Mouse (Mus musculus): Measurements from ENCODE around the gene Map4k4.
A peak's percentile ranks its signal among the peaks of the same experiment; 100 is the strongest.

Map4k4 gene

DNA sequence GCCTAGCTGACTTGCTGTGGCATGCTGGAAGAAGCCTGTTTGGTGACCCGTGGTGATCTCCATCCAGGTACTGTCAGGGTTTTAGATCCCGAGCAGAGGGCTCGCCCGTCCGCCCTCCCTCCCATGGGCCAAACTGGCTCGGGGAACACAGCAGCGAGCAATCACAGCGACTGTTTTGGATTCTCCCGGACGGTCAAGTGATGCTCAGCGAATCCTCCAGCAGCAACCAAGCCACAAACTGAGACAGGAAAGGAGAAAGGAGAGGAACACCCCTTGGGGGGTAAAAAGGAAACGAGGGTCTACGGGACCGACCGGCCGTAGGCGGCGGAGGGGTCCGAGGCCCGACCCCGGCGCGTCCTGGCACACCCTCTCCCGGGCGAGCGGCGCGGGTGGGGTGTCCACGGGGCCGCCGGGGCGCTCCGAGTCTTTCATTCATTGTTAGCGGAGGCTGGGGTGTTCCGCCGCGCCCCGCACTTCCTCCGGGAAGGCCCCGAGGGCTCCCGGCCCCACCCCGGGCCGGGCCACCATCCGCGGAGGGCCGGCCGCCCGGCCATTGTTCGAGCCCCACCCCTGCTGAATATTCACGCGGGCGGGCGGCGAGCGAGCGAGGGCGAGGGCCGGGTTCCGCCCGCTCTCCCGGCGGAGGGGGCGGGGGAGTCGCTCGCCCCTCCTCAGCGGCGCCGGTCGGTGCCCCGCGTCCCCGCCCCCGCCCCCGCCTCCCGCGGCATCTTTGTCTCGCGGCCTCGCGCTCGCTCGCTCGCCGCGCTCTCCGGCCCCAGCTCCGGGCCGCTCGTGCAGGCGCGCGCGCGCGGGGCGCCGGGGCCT lies at the start of gene Map4k4:
TSS of gene Map4k4 (plus strand) at position 733 of the 825 bp plus-strand sequence.
- peak; percentile 95 for DNase-seq (ENCODE audit: inconsistent ontology term)

DNA sequence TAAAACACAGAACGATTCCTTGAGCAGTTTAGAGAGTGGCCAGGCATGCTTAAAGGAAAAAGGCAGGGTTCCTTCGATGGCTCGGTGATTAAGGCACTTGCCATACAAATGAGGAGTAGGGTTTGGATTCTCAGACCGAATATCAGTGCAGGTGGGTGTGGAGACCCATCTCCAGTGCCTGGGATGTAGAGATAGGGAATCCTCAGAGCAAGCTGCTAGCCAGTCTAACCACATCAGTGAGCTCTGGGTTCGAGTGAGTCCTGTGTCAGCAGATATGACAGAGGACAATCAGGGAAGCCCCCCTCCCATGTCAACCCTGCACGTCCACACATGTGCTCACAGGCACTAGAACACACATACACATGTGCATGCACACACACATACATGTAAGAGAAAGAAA lies 44.8 kb upstream of the Map4k4 start:
- no peak for DNase-seq (ENCODE audit: inconsistent ontology term)

DNA sequence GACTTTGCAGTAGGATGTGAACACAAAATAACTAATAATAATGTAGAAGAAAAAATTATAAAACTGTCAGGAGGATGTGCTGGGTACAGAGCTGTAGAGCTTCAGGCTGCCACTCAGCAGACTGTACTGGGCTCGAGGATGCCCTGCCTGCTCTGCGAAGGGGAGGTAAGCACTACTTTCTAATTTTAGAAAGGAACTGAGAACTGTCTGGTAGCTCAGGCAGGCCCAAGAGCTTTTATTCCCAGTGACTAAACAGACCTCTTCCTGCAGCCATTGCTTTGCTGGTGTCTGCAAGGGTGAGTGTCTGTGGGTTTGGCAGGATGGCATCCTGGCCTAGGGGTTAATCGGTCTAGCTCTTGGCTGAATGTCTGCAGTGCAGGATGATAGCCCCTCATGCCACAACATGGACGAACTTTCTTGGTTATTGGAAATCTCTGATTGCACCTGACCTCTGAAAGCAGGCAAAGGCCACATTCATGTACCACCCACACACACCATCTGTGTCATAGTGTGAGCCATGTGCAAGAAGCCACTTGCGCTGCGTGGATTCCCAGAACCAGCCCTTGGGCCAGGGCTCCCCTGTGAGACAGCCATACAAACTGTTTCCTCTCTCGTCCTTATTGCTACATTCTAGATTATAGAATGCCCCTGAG lies 43.8 kb upstream of the Map4k4 start:
- no peak for DNase-seq (ENCODE audit: inconsistent ontology term)

DNA sequence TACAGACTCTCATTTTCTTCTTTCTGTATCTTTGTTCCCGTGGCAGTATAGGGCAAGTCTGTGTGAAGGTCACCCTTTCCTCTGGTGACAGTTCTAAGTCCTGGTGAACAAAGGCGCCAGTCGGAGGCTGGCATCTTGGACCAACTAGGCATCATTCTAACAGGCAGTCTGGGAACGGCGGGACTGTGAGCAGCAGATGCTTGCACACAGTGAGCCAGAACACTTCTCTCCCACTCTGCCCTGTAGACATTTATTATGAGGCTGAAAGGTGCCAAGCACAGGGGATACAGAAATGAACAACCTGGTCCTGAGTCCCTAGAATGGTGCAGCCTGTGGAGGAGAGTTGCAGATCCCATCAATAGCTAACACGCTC lies 43.3 kb upstream of the Map4k4 start:
- DNase-seq (ENCODE audit: inconsistent ontology term): no peak

DNA sequence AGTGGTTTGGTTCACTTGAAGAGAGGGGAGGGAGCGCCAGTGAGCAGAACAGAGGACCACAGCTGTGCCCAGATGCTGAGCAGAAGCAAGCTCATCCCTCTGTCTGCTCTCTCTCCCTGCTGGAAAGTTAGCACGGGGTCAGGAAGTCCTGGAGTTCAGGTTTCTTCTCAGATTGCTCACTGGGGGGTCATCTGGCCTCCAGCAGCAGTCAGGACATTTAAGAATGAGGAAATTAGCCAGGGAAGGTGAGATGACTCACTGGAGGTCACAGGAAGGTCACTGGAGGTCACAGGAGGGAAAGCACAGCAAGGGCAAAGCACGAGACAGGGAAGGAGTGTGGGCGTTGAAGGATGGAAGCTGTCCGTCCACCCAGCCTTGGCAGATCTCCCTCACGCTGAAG lies 41.5 kb upstream of the Map4k4 start:
- no peak for DNase-seq (ENCODE audit: inconsistent ontology term)

DNA sequence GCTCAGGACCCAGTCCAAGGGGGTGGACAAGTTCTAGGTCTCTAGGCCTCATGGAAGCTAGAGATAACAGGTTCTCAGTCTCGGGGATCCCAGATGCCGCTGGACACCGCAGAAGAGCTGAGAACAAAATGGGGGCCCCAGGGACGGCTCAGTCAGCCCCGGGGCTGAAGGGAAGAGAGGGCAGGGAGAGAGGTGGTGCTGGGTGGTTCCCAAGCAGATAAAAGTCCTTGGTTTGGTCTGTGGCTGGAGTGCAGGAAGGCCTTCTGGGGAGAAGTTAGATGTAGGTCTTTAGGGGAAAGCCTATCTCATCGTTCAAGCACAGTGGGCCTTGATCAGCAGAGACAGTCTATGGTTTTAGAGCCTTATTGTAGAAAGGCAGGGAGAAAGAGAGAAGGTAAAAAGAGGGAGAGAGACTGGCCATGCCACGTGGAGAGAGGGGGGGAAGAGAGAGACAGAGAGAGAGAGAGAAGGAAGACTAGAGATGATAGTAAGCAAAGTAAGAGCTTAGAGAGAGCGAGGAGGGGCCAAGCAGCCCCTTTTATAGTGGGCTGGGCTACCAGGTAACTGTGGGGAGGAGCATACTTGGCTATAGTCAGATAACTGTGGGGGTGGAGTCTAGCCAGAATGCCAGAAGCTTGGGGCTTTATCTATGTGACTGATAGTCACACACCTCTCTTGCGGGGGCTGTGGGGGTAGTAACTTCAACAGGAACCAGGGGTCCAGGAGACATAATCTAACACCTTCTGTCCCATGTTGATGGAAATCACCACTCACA lies 34.2 kb upstream of the Map4k4 start:
- no peak for DNase-seq (ENCODE audit: inconsistent ontology term)

DNA sequence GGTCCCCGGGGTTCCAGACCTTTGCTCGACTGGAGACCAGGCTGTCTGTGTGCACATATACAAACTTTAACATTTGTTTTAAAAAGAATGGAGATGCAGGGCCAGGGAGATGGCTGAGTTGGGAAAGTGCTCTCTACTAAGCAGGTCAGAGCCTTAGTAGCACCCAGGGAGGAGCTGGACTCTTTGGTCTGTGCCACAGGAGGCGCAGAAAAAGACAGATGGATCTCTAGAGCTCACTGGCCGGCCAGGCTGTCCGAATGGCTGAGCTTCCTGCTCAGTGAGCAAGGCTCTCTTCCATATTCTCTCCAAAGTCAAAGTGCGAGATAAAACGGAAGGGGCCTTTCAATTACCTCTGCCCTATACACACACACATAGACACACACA lies 33.6 kb upstream of the Map4k4 start:
- no peak for DNase-seq (ENCODE audit: inconsistent ontology term)

DNA sequence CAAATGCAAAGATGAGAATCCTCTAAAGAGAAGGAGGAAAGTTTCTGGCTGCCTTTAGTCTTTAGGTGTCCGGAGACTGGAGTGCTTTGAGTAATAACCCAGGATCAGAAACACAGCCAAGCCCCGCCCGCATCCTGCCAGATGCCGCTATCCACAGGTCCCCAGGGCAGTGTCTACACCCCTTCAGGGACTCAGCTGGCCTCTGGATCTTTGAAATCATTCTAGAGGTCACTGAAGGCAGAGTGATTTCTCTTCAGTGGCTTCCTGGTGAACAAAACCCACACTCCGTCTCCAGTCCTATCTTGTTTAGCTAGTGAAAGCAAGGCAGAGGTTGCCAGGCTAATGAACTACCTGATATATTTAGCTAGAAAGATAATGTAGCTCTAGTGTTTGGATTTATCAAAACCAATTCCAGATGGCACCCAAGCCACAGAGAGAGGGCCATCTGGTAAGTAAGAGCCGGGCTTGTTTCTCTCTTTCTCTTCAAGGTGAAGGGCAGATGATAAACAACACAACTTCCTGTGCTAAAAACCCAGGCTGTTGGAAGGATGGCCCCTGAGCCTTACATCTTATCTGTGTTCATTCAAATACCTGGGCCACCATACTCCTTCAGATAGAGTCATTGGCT lies 32.6 kb upstream of the Map4k4 start:
- DNase-seq (ENCODE audit: inconsistent ontology term): no peak

DNA sequence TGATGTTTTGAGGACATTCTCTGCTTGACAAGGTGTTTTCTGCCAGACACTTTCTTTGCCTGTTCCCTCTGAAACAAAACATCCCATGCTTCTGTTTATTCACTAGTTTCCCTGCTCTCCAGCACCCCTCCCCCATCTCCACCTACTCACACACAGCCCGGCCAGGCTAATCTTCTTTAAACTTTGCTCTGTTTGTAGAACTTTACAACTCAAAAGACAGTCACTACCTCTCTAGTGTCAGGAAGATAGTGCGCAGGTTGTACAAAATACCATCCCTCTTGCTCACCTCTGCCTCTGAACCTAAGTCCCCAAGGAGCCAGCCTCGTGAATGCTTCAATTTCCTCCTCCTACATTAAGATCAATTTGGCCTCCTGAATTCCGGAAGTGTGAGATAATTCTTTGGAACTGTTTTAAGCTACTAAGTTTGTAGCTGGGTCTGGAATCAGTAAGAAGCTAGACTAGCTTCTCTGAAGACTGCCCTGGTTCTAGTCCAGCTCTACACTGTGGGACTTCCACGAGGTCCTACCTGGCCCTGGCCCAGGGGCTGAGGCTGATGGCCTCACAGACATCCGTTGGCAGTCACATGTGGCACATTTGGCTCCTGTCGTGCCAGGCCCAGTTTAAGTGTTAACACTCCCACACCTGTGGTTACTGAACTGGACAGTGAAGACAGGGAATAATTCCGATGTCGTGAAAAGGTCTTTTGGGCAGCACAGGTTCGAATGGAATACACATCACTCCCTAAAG lies 31.7 kb upstream of the Map4k4 start:
- DNase-seq (ENCODE audit: inconsistent ontology term): no peak

DNA sequence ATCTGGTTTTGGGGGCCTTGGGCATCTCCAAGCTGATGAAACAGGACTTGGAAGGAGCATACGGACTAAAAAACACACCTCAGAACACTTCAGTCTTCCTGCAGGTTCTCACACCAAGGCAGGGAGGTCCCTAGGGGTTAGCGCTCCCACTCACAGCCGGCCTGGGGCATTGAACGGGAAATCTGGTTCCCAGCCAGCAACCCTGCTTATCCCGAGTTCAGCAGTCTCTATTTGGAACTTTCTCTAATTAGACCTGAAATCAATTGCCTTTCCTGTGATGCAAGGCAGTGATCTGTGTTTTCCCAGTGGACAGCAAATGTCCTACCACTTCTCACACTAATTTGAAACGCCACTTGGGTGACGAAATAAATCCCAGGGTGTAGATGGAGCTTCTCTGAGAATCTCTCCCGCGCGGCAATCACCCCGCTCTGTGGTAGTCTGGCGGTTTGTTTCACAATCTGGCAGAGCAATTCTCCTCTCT lies 31.0 kb upstream of the Map4k4 start:
- peak; percentile 58 for DNase-seq (ENCODE audit: inconsistent ontology term)

DNA sequence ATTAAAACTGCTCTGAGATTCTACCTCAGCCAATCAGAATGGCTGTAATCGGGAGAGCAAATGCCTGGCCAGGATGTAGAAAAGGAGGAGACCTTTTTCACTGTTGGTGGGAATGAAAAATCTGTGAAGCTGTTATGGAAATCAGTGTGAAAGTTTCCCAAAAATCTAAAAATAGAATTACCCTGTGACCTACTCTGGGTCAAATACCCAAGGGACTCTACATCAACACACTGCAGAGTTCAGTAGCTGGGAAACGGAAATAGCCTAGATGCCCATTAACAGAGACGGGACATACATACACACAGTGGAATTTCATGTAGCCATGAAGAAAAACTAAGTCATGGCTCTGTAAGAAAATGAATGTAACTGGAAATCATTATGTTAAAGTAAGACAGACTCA lies 22.7 kb upstream of the Map4k4 start:
- DNase-seq (ENCODE audit: inconsistent ontology term): no peak

DNA sequence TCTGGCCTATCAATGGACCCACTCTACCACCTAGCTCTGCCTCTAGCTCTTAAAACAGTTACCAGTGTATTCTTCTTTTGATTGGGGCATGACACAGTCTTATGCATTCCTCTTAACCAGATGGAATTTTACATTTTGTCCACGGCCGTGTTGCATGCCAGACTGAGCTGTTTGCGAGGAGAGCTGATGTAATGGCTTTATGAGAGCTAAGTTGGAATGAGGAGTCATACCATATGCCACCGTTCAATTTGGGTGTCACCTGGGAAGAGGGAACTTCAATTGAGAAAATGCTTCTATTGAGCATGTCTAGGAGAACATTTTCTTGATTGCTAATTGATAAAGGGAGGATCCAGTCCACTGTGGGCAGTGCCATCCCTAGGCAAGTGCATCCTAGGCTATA lies 18.2 kb upstream of the Map4k4 start:
- DNase-seq (ENCODE audit: inconsistent ontology term): no peak

DNA sequence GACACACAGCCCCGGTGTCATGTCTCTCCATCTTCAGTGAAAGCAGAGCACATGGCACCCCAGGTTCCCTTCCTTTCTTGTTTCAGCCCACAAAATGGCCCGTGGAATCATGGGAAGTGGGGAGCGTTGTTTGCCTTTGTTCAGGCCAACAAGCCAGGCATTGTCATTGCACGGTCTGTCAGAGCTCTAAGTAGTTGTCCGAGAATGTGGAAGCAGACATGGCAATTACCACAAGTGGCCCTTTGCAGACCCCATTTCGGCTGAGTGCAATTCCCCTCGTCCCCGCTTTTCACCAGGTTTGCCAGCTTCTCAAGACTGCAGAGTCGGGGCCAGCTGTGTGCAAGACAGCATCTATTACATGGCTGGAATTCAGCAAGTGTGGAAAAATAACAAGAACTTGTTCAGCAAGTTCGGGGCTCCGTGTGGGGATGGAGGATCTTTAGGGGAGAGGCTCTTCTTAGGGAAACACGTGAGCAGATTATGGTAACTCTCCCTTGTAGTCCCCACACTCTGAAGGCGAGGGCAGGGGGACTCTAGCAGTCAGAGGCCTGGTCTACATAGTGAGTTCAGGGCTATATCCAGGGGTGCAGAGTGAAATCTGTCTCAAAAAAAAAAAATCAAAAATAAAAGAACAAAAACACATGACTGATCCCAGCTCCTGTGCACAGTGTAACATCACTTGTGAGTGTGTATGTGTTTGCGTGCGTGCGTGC lies 15.8 kb upstream of the Map4k4 start:
- no peak for DNase-seq (ENCODE audit: inconsistent ontology term)

DNA sequence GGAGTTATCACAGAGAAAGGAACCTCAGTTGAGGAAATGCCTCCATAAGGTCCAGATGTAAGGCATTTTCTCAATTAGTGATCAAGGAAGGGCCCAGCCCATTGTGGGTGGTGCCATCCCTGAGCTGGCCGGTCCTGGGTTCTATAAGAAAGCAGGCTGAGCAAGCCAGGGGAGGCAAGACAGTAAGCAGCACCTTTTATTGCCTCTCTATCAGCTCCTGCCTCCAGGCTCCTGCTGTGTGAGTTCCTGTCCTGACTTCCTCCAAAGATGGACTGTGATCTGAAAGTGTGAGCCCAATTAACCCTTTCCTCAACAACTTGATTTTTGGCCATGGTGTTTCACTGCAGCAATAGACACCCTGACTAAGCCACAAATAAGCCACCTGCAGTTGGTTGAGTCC lies 12.7 kb upstream of the Map4k4 start:
- DNase-seq (ENCODE audit: inconsistent ontology term): no peak

DNA sequence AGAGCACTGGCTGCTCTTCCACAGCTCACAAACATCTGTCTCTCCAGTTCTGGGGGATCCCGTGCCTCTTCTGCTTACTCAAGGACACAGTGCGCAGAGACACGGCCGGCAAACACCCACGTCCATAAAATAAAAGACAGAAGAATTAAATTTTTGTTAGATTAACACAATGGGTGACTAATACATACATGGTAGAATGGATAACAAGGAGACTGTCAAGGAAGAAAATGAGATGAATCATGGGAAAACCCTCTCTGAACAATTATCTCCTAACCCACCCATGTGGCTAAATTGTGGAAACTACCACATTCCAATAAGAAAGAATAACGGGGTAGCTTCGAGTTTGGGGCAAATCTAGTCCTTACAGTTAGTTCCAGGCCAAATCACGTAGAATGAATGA lies 11.3 kb upstream of the Map4k4 start:
- peak; percentile 51 for DNase-seq (ENCODE audit: inconsistent ontology term)

DNA sequence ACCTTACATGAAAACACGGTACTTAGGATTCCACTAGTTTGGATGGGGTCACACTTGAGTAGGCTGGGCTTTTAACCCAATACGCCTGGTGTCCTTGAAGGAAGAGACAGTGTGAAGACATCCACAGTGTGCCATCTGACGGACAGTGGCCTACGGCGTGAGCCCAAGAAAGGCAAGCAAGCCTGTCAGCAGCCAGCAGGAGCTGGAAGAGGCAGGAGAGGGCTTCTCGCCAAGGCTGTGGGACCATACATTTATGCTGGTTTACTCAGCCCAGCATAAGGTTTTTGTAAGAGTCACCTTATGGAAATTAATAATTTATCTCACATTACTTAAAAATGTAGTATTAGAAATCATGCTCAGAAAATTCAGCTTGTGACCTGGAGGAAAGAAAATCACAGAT lies 10.7 kb upstream of the Map4k4 start:
- no peak for DNase-seq (ENCODE audit: inconsistent ontology term)

DNA sequence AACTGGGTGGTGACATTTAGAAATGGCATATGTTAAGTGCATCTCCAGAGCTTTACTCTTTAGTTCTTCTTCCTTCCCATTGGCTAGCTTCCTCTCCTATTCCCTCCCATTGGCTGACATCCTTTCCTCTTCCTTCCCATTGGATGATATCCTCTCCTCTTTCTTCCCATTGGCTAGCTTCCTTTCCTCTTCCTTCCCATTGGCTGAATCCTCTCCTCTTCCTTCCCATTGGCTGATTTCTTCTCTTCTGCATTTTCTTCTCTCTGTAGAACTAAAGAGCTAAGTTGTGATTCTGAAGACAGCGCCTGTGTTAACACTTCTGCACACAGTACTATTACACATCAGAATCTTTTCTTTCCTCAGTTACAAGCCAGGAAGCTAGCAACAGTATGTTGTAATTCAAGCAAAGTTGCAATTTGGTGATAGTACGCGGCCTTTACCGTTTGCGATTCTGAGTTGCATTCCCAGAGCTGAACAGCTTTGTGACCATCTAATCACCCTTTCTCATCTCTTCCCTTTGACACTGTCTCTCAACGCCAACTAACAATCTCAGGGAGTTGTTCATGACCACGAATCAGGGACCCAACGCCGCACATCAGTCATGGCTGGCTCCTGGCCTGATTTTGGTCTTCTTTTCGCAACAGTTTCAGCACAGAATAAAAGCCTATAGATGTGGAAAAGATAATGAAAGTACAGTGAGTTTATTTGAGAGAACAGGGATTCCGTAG lies 7.4 kb upstream of the Map4k4 start:
- DNase-seq (ENCODE audit: inconsistent ontology term): no peak

DNA sequence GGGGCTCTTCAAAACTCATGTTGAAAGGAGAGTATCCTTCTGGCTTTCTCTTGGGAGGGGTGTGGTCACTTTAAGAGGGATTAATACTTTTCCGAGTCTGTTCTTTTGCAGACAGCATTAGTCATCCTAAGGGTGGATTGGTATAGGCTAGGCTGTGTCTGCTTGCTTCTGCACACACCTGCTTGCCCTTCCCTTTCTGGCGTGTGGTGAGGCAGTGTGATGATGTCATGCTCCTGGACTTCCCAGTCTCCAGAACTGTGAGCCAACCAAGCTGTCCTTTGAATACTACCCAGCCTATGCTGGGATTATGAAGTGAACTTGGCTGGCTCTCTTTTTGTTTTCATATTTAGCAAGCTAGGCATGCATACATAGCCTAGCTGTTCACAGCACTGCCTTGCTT lies 5.6 kb upstream of the Map4k4 start:
- peak; percentile 68 for DNase-seq (ENCODE audit: inconsistent ontology term)

DNA sequence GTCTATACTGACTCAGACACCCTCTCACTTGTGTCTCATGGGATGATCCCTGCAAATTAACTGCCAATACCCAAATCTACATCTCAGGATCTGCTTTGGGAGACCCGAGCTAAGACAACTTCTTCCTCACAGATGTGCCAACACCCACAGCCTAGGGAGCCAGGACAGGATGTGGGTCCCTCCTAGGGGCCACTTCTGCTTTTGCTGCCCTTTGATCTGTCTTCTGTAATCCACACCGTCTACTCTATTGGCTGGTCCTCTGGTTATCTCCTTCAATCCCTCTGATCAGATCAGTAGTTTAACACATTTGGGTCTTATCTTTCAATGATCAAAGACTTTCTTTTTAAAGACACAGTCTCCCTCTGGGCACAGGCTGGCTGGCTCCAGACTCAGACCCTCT lies 5.2 kb upstream of the Map4k4 start:
- DNase-seq (ENCODE audit: inconsistent ontology term): no peak

DNA sequence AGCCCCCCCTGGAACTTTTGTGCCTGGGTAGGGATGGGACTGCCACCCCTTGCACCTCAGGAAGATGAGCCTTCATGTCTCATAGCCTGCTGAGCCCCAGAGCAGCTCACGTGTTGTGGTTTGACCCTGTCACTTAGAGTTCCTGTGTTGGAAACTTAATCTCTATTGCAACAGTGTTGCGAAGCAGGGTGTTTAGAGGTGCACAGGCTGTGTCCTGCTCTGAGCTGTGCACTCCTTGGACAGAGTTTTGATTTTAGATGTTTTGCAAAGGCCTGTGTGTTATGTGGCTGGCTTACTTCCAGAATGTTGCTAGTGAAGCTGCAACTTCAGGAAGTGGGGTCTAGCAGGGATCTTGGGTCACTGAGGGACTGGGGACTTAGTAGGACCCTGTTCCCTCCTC lies 4.1 kb upstream of the Map4k4 start:
- DNase-seq (ENCODE audit: inconsistent ontology term): no peak
